Mouse (Mus musculus) granulocyte monocyte progenitor cell, adult 5-6 weeks (primary cell): ENCODE data around the gene Sumf1. TPM values are rescaled to one million over a fixed set of nuclear protein-coding genes. Genes with fewer than 3 reads are reported as not detected.

Source experiments
- ATAC-seq: replicated peaks from 2 replicates; pipeline ENCODE4 v1.8.0; 2016; ENCODE audit warnings: mild to moderate bottlenecking, moderate TSS enrichment, inconsistent platforms; ENCODE audit not compliant: poor library complexity, severe bottlenecking
- total RNA-seq, 2 experiments: library from RNA; stranded (forward) in 1 of 2; stranded (reverse) in 1 of 2; fragments of 200-712, 200-1000 nt in 1 of 2; fragments of >200 nt in 1 of 2; fragmentation: Nextera tagmentation in 1 of 2; gene quantifications; 2 replicates each; pipeline ENCODE4 v1.2.3; 2014 to 2017

The Sumf1 gene
- total RNA-seq, 2 experiments from 2014 or later: 10.1 to 22.7 TPM

DNA sequence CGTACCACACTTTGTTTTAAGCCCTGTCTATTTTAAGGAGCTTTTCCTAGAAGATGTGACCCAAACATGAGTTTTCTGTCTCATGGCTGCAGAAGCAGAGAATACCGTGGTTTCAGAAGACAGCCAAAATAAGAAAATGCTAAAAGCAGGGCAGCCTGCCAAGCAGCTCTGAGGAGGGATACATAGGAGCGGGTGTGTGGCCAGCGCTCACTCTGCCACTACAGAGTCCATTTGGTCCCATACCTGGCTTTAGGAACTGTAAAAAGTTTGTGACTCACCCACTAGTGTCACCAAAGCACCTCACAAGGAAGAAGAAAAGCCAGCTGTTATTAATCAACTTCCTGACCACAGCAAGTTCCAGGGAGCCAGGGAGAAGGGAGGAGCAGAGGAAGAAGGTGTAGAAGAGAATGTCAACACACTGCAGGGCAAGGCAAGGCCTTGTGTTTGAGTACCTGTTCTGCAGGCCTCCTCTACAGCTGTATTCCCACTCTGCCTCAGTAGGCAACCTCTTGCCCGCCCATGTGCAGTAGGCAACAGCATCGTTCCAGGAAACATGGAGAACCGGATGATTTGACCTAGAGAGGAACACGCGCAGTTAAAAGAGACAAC is 32.6 kb downstream of the Sumf1 start:
- no peak for ATAC-seq

- ATAC-seq: no peak
Observed at GRCm38 (mm10) chr6:108152081-108152480, 33.3 kb downstream of the Sumf1 start.

DNA sequence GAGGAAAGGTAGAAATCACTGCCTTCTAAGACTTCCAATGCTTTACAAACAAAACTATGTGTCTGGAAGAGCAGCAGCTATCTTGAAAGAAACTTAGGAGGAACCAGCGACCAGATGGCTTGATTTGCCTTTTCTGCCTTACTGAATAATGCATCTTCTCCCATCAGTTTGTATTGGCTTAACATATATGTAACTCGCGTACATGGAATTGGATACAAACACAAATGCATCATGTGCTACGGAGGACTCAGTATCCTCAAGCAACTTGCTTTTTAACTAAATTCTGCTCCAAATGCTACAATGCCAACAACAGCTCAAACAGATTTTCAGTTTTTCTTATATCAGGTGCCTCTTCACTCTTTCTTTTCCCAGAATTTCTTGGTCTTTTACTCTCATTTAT is 36.1 kb downstream of the Sumf1 start:
- no peak for ATAC-seq

DNA sequence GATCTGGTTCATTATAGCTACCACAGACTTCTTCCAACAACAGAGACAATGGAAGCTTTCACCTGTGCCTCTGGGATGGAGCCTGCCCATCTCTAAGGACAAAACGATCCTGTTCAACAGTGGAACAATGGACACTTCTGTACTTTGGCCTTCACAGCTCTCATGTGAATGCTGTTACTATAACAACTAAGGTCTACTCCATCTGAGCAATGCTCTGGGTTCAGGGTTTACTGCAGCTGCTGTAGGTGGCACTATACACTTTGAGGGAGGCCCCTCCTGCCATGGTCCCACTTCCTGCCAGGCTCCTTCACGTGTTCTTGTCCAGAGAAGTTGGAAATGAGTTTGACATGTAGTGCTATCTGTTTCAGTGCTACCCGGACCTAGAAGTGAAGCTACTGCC is 36.9 kb downstream of the Sumf1 start:
- ATAC-seq: no peak

GRCm38 (mm10) chr6:108146637-108147036 is 38.7 kb downstream of the Sumf1 start:
- no peak for ATAC-seq

GRCm38 (mm10) chr6:108145941-108146588 is 39.3 kb downstream of the Sumf1 start:
- no peak for ATAC-seq

DNA sequence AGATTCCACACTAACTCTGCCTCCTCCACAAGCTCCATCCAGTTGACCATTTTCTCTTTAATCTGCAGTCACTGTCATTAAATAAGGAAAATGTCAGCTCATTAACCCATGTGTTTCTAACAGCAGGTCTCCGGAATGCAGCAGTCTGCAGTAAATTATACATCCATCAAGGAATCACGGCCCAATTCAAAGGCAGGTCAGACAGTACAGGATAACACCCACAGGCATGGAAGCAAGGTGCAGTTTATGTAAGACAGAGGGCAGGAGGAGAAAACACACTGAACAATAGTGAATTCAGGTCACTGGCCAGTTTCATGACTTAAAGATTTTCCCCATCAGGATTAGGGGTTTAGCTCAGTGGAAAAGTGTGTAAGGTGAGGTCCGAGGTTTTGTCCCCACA is 40.1 kb downstream of the Sumf1 start:
- no peak for ATAC-seq

- no peak for ATAC-seq
Observed at GRCm38 (mm10) chr6:108142796-108143195, 42.6 kb downstream of the Sumf1 start.

GRCm38 (mm10) chr6:108140722-108141490 is 44.5 kb downstream of the Sumf1 start:
- no peak for ATAC-seq

DNA sequence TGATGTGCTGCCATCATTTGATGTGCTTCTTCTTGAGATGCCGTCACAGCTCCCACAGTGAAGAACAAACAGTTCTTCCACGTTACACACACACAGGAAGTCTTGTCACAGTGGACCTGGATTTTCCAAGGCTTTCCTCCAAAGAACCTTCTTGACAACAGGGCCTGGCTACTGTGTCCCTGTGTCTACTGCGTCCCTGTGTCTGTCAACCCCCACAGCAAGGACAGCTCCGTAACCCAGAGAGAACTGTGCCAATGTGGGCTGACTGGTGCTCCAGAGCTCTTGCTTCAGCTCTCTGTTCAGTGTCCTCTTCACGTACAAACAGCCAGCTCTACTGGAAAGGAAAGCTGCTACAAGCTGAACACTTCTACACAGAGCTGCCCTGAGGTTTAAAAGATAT is 48.4 kb downstream of the Sumf1 start:
- ATAC-seq: no peak

DNA sequence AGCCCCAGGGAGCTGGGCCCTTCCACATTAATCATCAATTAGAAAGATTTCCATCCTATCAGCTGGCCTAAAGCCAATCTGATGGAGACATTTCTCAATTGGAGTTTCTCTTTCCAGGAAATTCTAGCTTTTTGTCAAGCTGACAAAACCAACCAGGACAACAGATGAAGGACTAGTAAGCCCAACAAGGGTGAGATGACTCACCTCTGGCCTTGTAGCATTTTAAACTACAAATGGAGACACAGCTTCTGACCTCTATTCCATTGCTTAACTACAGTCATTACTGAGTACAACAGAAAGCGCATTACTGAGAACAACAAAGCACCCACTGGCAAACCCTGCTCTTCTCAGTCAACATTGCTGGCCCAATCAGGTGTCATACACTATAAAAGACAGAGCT is 49.1 kb downstream of the Sumf1 start:
- ATAC-seq: no peak

- no peak for ATAC-seq
Observed at GRCm38 (mm10) chr6:108132268-108132935, 53.0 kb downstream of the Sumf1 start.

GRCm38 (mm10) chr6:108130718-108131117 is 54.7 kb downstream of the Sumf1 start:
- ATAC-seq: no peak

DNA sequence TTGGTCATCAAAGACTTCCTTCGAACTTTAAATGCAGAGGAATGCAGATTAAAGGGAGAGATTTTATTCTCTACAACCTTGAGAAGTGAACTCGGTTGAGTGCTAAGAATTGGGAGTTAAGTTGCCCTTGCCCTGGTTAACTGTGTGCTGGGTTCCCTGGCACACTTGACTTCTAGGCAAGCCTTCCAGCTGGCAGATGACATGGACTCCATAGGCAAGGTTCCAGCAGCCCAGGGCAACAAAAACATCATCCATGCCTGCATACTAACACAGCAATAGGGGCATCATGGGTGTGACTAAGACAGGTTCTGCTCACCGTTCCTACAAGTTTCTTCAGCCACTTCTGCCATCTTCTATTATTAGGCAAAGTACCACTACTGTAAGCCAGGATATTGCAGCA is 58.8 kb downstream of the Sumf1 start:
- ATAC-seq: no peak

DNA sequence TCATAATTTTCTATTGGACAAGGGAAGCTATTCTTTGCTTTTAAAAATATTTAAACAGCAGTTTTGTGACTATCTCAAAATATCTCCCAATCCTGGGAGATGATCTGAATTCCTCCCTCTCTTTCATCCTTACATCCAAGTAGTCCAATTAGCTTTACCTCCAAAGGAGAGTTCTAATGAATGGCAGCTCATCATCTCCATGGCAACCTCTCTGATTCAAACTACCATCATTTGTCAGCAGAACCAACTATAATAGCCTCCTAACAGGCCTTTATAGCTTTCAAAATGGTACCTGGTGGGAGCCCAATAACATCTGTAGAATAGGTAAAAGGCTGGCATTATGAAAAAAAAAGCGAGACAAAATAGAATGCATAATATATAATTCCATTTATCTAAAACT is 59.9 kb downstream of the Sumf1 start:
- no peak for ATAC-seq

- ATAC-seq: no peak
Observed at GRCm38 (mm10) chr6:108117881-108118280, 67.5 kb downstream of the Sumf1 start.

DNA sequence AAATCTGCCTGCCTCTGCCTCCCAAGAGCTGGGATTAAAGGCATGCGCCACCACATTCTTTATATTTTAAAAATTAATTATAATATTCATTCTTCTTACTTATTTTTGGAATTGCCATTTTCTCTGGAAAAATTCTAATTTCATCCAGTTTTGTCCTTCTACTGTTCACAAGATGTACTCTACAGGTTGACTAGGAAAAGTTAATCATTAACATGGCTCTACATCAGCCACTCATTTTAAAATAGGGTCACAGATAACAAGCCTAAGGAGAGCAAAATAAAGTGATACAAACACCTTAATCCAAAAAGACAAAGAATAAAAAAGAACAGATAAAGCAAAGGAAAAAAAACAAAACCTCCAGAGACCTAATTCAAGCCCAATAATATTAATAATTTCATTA is 70.4 kb downstream of the Sumf1 start:
- ATAC-seq: no peak

- ATAC-seq: no peak
Observed at GRCm38 (mm10) chr6:108111693-108112092, 73.7 kb downstream of the Sumf1 start.

- no peak for ATAC-seq
Observed at GRCm38 (mm10) chr6:108110336-108110735, 75.0 kb downstream of the Sumf1 start.

GRCm38 (mm10) chr6:108107376-108107775 is 78.0 kb downstream of the Sumf1 start:
- ATAC-seq: no peak
